Mouse (Mus musculus) hindbrain, embryonic 16.5 days (tissue): ENCODE data around the gene Aldh1a3. TPM values are rescaled to one million over a fixed set of nuclear protein-coding genes. Genes with fewer than 3 reads are reported as not detected.

Experiments
- ATAC-seq: fragments of 200-750 bp; cut with Nextera tagmentation; 2 replicates; pipeline ENCODE4 v1.8.0; 2017; ENCODE audit warnings: moderate TSS enrichment, moderate library complexity
- H3K27ac ChIP-seq: fragments of 300-500 bp; sonication (generic); 2 replicates; pipeline ENCODE4 v1.5.1; 2014; ENCODE audit warnings: low read depth, mild to moderate bottlenecking, control low read depth, low read length, moderate library complexity
- H3K27me3 ChIP-seq: fragments of 300-500 bp; sonication (generic); replicated peaks from 2 replicates; pipeline ENCODE4 v1.6.1; 2014; ENCODE audit warnings: low read length; ENCODE audit not compliant: control insufficient read depth, insufficient read depth
- H3K36me3 ChIP-seq: fragments of 300-500 bp; sonication (generic); 2 replicates; pipeline ENCODE4 v1.6.1; 2014; ENCODE audit warnings: mild to moderate bottlenecking, low read length, moderate library complexity, mixed read lengths; ENCODE audit not compliant: control insufficient read depth, insufficient read depth
- H3K4me1 ChIP-seq: fragments of 300-500 bp; sonication (generic); 2 replicates; pipeline ENCODE4 v1.6.1; 2014; ENCODE audit warnings: low read depth, low read length; ENCODE audit not compliant: control insufficient read depth, insufficient read depth
- H3K4me2 ChIP-seq: fragments of 300-500 bp; sonication (generic); 2 replicates; pipeline ENCODE4 v1.6.1; 2014; ENCODE audit warnings: mild to moderate bottlenecking, low read length, control low read depth, moderate library complexity
- H3K4me3 ChIP-seq: fragments of 300-500 bp; sonication (generic); 2 replicates; pipeline ENCODE4 v1.5.1; 2014; ENCODE audit warnings: mild to moderate bottlenecking, low read length, control low read depth, moderate library complexity
- H3K9ac ChIP-seq: fragments of 300-500 bp; sonication (generic); 2 replicates; pipeline ENCODE4 v1.6.1; 2014; ENCODE audit warnings: low read depth, mild to moderate bottlenecking, control low read depth, low read length, moderate library complexity
- H3K9me3 ChIP-seq: fragments of 300-500 bp; sonication (generic); 2 replicates; pipeline ENCODE4 v1.6.1; 2014; ENCODE audit warnings: mild to moderate bottlenecking, low read length, moderate library complexity; ENCODE audit not compliant: control insufficient read depth
- WGBS: fragments of 180-500 bp; shearing (Covaris S2); extraction: QIAGEN DNeasy Blood & Tissue Kit; methylation state at CpG from one replicate; pipeline ENCODE4 v1.1.7; 2014; 5-methylcytosine and 5-hydroxymethylcytosine counted together
- polyA plus RNA-seq: library from polyadenylated mRNA; unstranded; fragments of >200 nt; fragmentation: Nextera tagmentation; extraction: Ambion mirVana; gene quantifications from 2 replicates; pipeline ENCODE4 v1.2.1, GENCODE M21; 2015

The Aldh1a3 gene
- polyA plus RNA-seq = 2.5 and 3.2 TPM in 2 replicates

GRCm38 (mm10) chr7:66427437-66428161 lies at the start of gene Aldh1a3:
TSS of gene Aldh1a3 (minus strand) at chr7:66427517.
- Histone ChIP-seq H3K4me1 (peaks cover 12% of the 10 kb centered on the region), H3K27me3 (peaks cover 29% of the 10 kb centered on the region), H3K9me3 (no peaks in the 10 kb centered on the region), H3K4me3 (peak within 1 kb of the TSS; percentile 38), H3K36me3 (no peaks in the 10 kb centered on the region), H3K27ac (no peak within 1 kb of the TSS), H3K4me2 (peak within 1 kb of the TSS; percentile 71), H3K9ac (peak within 1 kb of the TSS; percentile 15; the same call in 1 of the 2 replicates)
- WGBS = under 1% methylated on average over 52 of the region's 56 CpGs
- ATAC-seq = peak; percentile 80

GRCm38 (mm10) chr7:66476289-66476688 lies 49.0 kb upstream of the Aldh1a3 start:
- no peak for ATAC-seq
- Histone ChIP-seq H3K36me3 (no peaks in the 10 kb centered on the region), H3K27me3 (no peaks in the 10 kb centered on the region), H3K4me2 (no peak overlapping the region), H3K9me3 (no peaks in the 10 kb centered on the region), H3K27ac (no peak overlapping the region), H3K4me1 (no peaks in the 10 kb centered on the region), H3K9ac (no peak overlapping the region), H3K4me3 (no peak overlapping the region)
- WGBS = 66% methylated on average over 8 of the region's 8 CpGs

GRCm38 (mm10) chr7:66471641-66472216 lies 44.4 kb upstream of the Aldh1a3 start:
- no peaks in the 10 kb centered on the region for H3K36me3 ChIP-seq
- no peaks in the 10 kb centered on the region for H3K9me3 ChIP-seq
- no peak overlapping the region for H3K9ac ChIP-seq
- no peak overlapping the region for H3K4me3 ChIP-seq
- H3K4me2 ChIP-seq = no peak overlapping the region
- ATAC-seq = no peak
- H3K27me3 ChIP-seq = no peaks in the 10 kb centered on the region
- 64% methylated on average over 12 of the region's 12 CpGs for WGBS
- no peaks in the 10 kb centered on the region for H3K4me1 ChIP-seq
- no peak overlapping the region for H3K27ac ChIP-seq

GRCm38 (mm10) chr7:66466641-66467040 lies 39.3 kb upstream of the Aldh1a3 start:
- Histone ChIP-seq H3K36me3 (no peaks in the 10 kb centered on the region), H3K9me3 (no peaks in the 10 kb centered on the region), H3K27ac (no peak overlapping the region), H3K27me3 (no peaks in the 10 kb centered on the region), H3K9ac (no peak overlapping the region), H3K4me3 (no peak overlapping the region), H3K4me1 (no peaks in the 10 kb centered on the region), H3K4me2 (no peak overlapping the region)
- 75% methylated on average over 14 of the region's 14 CpGs for WGBS
- ATAC-seq = no peak

GRCm38 (mm10) chr7:66465241-66465640 lies 37.9 kb upstream of the Aldh1a3 start:
- no peaks in the 10 kb centered on the region for H3K27me3 ChIP-seq
- H3K36me3 ChIP-seq = no peaks in the 10 kb centered on the region
- no peaks in the 10 kb centered on the region for H3K4me1 ChIP-seq
- no peak overlapping the region for H3K4me3 ChIP-seq
- no peak overlapping the region for H3K4me2 ChIP-seq
- no peaks in the 10 kb centered on the region for H3K9me3 ChIP-seq
- no peak overlapping the region for H3K27ac ChIP-seq
- no peak for ATAC-seq
- no peak overlapping the region for H3K9ac ChIP-seq
- 51% methylated on average over 5 of the region's 5 CpGs for WGBS

- H3K27me3 ChIP-seq = no peaks in the 10 kb centered on the region
- no peaks in the 10 kb centered on the region for H3K9me3 ChIP-seq
- no peak overlapping the region for H3K4me3 ChIP-seq
- H3K9ac ChIP-seq = no peak overlapping the region
- ATAC-seq = no peak
- H3K4me2 ChIP-seq = no peak overlapping the region
- no peak overlapping the region for H3K27ac ChIP-seq
- no peaks in the 10 kb centered on the region for H3K4me1 ChIP-seq
- WGBS = 94% methylated on average over 1 of the region's 1 CpGs
- no peaks in the 10 kb centered on the region for H3K36me3 ChIP-seq
Observed at GRCm38 (mm10) chr7:66463081-66463480, 35.8 kb upstream of the Aldh1a3 start.

- Histone ChIP-seq H3K36me3 (no peaks in the 10 kb centered on the region), H3K27ac (no peak overlapping the region), H3K4me1 (peaks cover 8% of the 10 kb centered on the region; the same call in 1 of the 2 replicates), H3K4me2 (no peak overlapping the region), H3K27me3 (no peaks in the 10 kb centered on the region), H3K9me3 (no peaks in the 10 kb centered on the region), H3K4me3 (no peak overlapping the region), H3K9ac (no peak overlapping the region)
- WGBS = 65% methylated on average over 12 of the region's 12 CpGs
- ATAC-seq = no peak
Observed at GRCm38 (mm10) chr7:66451622-66452295, 24.4 kb upstream of the Aldh1a3 start.

- peak; percentile 69 for ATAC-seq
- WGBS = 5% methylated on average over 15 of the region's 16 CpGs
- H3K4me3 ChIP-seq = peak overlapping the region; percentile 22
- no peaks in the 10 kb centered on the region for H3K36me3 ChIP-seq
- H3K4me1 ChIP-seq = peaks cover 8% of the 10 kb centered on the region; the same call in 1 of the 2 replicates
- 0 out of 2 replicates have a peak overlapping the region, but pooled peaks have one; percentile 42 for H3K9ac ChIP-seq
- H3K27me3 ChIP-seq = no peaks in the 10 kb centered on the region
- H3K4me2 ChIP-seq = peak overlapping the region; percentile 62
- no peaks in the 10 kb centered on the region for H3K9me3 ChIP-seq
- H3K27ac ChIP-seq = no peak overlapping the region
Observed at GRCm38 (mm10) chr7:66449971-66450752, 22.8 kb upstream of the Aldh1a3 start.
